Mouse (Mus musculus): ENCODE data around the gene Armc7.
"Not testable (repeated sequence)": the region's sequence is repeated elsewhere in the genome, so short reads cannot be mapped to it uniquely, and the experiment has no call there.

Armc7 gene

DNA sequence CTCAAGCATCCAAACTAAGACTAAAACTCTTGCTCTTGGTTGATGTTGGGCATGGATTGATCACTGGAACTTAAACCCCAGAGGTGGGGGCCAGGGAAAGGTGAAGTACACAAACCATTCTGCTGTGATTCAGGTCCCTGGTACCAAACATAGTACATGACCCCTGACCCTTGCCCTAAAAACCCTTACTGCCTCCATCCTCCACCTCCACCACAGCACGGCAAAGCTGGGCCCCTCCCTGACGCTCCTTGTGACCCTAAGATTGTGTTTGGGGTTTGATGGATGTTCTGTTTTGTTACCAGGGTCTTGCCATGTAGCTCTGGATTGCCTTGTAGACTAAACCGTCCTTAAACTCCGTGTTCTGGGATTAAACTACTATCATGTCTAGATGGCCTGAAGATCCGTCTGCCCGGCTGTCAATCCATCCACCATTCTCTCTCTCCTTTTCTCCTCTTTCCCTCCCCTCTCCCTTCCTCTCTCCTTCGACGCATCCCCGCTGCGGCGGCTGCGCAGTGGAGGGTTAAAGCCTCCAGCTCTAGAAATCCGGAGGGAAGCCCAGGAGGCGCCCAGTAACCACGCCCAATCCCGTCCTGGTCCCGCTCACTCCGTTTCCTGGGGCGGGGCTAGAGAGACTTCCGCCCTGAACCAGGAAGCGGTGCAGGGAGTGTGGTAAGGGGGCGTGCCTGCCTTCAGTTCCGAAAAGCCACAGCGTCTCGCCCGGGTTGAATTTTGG lies at the start of gene Armc7:
Armc7 (plus strand) TSS at position 643 of the 733 bp plus-strand sequence.
- peak; percentile 96 for DNase-seq (ENCODE audit: low spot score in 2 of 2)

DNA sequence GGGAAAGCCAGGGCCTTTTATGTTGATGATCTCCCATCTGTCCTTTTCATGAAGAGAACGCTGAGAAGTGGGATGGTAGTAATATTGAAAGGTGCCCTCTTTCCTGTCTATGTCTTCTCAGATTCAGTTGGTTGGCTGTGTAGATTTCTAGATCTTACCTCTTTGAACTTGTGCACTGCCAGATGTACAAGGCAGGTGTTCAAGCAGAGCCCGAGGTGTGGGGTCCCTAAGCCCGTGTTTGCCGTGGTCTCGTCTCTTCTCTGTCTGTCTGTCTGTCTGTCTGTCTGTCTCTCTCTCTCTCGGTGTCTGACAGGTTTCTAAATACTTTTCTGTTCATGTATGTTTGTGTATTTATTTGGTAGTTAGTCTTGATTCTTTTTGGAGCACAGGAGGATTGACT lies 49.8 kb upstream of the Armc7 start:
- no peak for DNase-seq (ENCODE audit: low spot score in 2 of 2)

DNA sequence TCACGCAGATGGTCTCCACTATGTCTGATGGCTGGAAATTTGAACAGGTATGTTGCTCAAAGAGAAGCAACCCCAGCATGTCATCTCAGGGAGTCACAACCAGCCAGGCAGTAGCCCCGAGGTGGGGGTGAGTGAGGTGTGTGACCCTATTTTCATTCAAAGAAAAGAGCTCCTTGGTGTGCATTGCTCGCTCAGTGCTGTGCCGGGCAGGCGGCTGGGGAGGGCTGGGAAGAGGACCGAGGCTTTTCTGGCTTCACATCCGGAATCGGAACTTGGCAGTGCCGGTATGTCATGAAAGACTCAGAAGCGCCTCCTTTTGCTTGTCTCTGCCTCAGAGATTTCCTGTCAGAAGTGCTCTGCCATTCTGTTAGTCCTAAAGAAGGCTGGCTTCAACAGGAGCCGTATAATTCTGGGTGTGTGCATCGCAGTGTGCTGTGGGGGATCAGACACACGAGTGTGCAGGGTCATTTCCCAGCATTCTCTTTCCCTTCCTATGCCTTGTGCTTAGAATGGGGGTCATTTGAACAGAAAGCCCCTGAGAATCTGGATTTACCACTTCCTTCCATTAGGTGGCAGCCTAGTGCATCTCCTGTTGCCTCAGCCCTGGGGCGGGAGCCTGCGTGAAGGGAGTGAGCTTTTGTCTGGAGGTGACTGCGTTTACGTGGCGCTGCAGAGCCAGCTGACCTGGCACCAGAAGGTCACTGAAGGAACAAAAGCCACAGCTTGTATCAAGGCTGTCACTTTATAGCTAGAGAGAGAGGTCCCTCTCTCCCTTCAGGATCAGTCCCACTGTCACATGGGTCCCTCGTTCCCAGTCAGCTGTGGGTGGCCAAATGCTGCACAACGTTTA lies 47.8 kb upstream of the Armc7 start:
- peak; percentile 77 to 81 for DNase-seq (ENCODE audit: low spot score in 2 of 2)

DNA sequence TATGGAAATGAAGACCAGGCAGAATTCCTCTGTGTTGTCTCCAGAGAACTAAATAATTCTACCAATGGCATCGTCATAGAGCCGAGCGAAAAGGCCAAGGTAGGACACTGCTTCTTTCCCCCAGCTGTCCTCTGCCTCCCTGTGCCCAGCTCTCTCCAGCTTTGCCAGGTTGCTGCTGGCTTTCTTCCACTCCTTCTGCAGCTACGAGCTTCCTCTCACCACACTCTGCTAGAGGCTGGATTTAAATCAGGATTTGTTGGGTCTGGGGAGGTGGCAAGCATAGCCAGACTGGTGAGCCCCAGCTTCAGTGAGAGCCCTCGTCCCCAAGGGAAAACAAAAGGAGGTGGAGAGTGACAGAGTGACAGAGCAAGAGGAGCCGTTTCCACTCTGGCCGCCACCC lies 46.2 kb upstream of the Armc7 start:
- DNase-seq (ENCODE audit: low spot score in 2 of 2): no peak

DNA sequence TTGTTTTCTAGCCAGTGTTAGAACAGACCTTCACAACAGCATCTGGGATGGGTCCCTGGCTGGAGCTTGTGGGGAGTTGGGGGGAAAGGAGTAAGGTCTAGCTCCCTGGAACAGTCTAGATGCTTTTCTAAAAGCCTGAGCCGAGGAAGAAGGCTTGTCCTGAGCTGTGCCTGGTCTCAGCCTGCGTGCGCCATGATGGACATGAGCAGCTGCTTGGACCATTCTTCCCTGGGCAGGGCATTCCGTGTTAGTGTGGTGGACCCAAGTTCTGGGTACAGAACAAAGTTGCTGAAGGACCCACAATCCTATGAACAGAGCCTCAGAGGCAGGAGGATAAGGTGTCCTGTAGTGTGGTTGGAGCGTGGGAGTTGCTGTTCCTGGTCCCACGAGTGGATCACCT lies 44.9 kb upstream of the Armc7 start:
- no peak for DNase-seq (ENCODE audit: low spot score in 2 of 2)

DNA sequence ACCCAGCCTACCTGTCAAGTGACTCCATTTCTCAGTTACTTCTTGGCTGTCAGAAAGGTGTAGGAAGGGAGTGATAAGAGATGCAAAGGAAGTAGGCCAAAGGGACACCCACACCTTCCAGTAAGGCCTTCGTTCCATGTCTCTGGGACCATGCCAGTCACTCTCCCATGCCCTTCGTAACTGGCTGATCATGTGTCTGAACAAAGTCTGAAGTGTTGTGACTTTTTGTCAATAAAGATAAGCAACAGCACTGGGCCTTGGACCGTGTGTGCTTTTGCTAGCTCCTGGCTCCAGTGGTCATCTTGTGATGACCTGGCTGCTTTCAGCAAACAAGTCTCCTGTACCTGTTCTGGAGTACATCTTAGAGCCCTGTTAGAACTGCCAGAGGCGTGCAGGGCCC lies 42.7 kb upstream of the Armc7 start:
- no peak for DNase-seq (ENCODE audit: low spot score in 2 of 2)

DNA sequence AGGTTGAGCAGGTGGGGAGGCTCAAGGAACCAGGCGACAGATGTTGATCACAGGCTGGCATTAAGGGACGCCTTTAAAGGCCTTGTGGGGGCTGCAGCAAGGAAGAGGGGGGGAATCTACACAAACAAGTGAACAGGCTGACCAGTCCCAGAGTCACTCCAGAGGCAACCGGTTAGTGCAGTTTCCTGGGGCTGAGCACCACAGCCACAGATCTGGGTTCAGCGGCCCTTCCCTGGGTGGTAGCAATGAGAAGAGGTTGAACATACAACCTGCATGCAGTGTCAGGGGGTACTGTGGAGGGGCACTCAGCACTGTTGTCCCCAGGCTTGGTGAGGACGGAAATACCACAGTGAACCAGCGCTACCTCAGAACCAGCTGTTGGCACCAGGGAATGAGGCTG lies 42.1 kb upstream of the Armc7 start:
- no peak for DNase-seq (ENCODE audit: low spot score in 2 of 2)

- DNase-seq (ENCODE audit: low spot score in 2 of 2): no peak
These were observed 39.7 kb upstream of the Armc7 start for GRCm38 (mm10) chr11:115435596-115436337.

GRCm38 (mm10) chr11:115437571-115438122 lies 37.8 kb upstream of the Armc7 start:
- no peak for DNase-seq (ENCODE audit: low spot score in 2 of 2)

- no peak for DNase-seq (ENCODE audit: low spot score in 2 of 2)
These were observed 36.1 kb upstream of the Armc7 start for GRCm38 (mm10) chr11:115439326-115439725.

DNA sequence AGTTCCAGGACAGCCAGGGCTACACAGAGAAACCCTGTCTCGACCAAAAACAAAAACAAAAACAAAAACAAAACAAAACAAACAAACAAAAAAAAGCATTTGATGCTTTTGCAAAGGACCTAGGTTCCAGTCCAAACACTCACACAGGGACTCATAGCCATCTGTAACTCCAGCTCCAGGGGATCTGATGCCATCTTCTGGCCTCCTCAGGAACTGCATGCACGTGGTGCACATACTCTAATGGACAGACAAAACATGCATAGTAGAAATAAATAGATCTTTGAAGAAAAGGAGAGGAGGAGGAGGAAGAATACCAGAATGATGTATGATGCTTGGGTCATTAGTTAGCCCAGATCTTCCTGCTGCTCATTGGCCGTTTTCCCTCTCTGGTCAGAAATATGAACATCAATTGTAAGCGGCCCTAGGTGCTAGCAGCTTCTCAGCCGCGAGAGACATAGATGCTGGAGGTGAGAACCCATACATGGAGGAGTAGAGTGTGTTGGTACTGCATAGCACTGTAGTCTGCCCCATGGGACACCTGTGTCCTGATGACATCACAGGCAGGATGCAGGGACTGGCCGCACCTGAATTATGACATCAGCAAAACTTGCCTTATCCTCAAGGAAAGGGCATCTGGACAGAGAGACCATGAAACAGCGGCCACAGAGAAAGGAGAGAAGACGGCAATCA lies 35.4 kb upstream of the Armc7 start, which contains the start of gene Trim80:
Trim80 (plus strand) TSS at position 640 of the 690 bp plus-strand sequence.
- DNase-seq (ENCODE audit: low spot score in 2 of 2): no peak

GRCm38 (mm10) chr11:115441417-115441816 lies 34.0 kb upstream of the Armc7 start:
- DNase-seq (ENCODE audit: low spot score in 2 of 2): no peak

DNA sequence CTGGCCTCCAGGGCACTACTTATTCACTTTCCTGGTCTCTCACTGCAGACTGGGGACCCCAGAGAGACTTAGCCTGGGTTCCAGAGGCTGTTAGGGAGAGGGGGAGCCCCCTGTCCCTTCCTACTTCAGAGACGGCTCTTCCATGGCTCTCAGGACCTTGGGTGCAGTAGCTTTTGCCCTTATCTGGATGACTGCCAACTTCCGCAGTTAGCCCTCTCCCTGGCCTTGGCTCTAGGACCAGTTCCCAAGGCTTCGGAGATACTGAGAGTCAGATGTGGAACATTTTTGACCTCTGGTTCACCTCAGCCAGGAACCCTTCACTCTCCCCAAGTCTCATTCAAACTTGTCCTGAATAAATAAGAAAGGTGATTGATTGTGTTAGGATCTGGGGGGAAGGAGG lies 28.6 kb upstream of the Armc7 start:
- peak in 1 of 2 experiments; percentile 39 for DNase-seq (ENCODE audit: low spot score in 2 of 2)

DNA sequence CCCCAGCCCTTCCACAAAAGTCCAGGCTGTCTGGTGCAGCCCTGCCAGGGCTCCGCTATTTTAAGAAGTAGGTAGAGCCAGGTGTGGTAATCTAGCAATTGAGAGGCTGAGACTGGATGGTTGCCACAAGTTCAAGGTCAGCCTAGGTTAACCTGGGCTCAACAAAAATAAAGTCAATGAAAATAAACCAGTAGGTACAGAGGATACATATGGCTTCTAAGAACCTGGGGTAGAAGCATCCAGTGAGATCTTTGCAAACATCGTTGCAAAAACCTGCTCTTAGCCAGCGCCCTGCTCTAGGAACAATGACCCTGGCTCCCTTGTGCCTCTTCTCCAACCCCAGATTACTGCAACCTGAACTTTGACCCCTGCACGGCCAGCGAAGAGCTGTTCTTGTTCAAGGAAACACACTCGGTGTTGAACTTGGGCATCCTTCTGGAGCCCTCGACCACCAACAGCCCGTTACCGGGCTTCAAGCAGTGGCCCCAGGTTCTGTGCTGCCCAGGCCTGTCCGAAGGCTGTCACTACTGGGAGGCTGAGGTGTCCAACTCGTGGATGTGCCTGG lies 28.1 kb upstream of the Armc7 start:
- DNase-seq (ENCODE audit: low spot score in 2 of 2): no peak

DNA sequence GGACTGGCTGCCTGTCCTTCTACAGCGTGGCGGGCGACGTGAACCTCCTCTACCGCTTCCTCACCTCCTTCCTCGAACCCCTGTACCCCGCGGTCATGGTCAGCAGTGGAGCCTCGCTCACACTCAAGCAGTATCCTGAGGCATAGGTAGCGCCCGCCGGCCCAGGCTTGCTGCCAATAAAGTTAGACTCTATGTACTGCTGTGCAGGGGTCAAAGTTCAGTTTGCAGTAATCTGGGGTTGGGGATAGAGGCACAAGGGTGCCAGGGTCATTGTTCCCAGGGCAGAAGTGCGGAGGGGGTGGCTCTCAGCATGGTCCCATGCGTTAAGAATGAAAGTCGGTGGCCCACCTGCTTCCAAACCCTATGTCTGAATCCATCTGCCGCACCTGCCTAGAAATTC lies 27.4 kb upstream of the Armc7 start:
- no peak for DNase-seq (ENCODE audit: low spot score in 2 of 2)

DNA sequence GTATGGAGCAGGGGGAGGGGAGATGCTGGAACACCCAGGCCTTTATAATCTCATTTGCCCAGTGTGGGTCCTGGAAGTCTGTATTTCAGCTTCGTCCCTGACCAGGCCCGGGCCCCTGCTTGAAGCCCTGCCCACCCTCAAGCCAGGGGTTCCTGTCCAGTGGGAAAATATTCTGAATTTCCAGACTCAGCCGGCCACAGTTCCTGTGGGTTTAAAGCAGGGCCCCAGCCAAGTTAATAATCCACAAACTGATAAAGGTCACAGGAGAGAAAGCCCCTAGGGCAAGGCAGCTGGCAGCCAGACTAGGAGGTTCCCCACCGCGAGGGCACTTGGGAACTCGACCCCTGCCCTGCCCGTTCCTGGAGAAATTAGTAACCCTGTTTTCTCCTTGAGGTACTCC lies 26.5 kb upstream of the Armc7 start:
- no peak for DNase-seq (ENCODE audit: low spot score in 2 of 2)

GRCm38 (mm10) chr11:115450176-115450575 lies 25.3 kb upstream of the Armc7 start:
- DNase-seq (ENCODE audit: low spot score in 2 of 2): no peak

- DNase-seq (ENCODE audit: low spot score in 2 of 2): no peak
These were observed 23.7 kb upstream of the Armc7 start for GRCm38 (mm10) chr11:115451781-115452241.

- no peak for DNase-seq (ENCODE audit: low spot score in 2 of 2)
These were observed 23.1 kb upstream of the Armc7 start for GRCm38 (mm10) chr11:115452281-115452860.

DNA sequence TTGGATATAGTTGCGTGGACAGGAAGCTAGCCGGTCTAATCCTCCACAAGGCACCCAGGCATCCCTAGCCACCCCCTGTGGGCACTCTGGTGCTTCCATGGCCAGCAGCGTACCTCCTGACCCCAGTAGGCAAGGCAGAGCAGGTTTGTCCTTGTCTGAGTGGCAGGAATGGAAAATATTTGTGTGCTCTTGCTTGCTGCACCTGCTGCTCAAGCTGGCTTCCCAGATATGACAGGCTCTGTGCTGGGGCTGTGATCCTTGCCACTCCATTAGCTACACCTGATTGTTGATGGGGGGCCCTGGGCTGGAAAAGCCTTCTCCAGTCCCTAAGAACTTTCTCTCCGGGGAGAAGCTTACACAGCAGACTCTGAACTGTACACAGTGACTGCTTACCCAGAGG lies 22.2 kb upstream of the Armc7 start:
- no peak for DNase-seq (ENCODE audit: low spot score in 2 of 2)

- not testable (repeated sequence) for DNase-seq (ENCODE audit: low spot score in 2 of 2)
These were observed 20.6 kb upstream of the Armc7 start for GRCm38 (mm10) chr11:115454822-115455221.

All from heart, adult 9 months (tissue).